In the genomic region with DNA sequence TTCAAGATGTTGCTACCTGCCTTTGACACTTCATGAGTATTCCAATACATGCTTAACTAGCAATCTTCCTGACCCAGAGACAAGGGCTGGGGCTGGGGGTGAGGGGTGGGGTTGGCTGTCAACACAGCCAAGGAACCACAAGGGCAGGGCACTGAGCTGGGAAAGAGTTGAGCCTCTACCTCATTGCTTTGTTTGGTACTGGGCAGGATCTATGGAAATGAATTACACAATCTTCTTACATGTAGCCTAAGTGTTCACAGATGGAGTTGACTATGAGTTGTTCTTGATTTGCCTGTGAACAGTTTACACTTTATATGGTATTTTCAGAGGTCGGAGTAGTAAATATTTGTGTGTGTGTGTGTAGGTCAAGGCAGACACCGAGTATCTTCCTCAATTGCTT, we compare ENCODE assay signal across 23 mouse cellular contexts. TPM values are rescaled to one million over a fixed set of nuclear protein-coding genes. Genes with fewer than 3 reads are reported as not detected.
A peak's percentile ranks its signal among the peaks of the same experiment; 100 is the strongest.
DNase-seq lines count a peak whose midpoint lies in the region; ATAC-seq lines count a peak whose summit lies in the region.
"Had no signal": no experiment of that assay in that cellular context is flagged by ENCODE, and none has a peak within 500 bp of the region (broad histone marks: within the 10 kb centered on the region; RNA-seq: fewer than 3 reads in every experiment).

No protein-coding gene starts in this region.

- DNase-seq in kidney, adult 18-20 months, result no peak
- DNase-seq in lung, postnatal 10 days, result no peak
- DNase-seq in embryonic facial prominence, embryonic 10.5 days (ENCODE audit: low spot score), result no peak
- no peak for DNase-seq in limb, embryonic 10.5 days (ENCODE audit: low spot score)
- no peak for DNase-seq in gastrocnemius, postnatal 10 days
- DNase-seq in thymus, postnatal 25 days, result no peak
- DNase-seq: adrenal gland, adult 8-10 months; adrenal gland, postnatal 36 days; cerebellum, adult 11 months; cerebellum, adult 8-10 months; cerebellum, postnatal 14 days; embryo, embryonic 11 days; heart, adult 18-20 months; heart, postnatal 14 days had no signal

- H3K9me3 ChIP-seq in kidney, embryonic 15.5 days (replicated peaks), result no peaks in the 10 kb centered on the region
- H3K9me3 ChIP-seq in lung, embryonic 15.5 days, result no peaks in the 10 kb centered on the region
- no peaks in the 10 kb centered on the region for H3K9me3 ChIP-seq in embryonic facial prominence, embryonic 10.5 days
- H3K9me3 ChIP-seq in limb, embryonic 10.5 days (replicated peaks), result no peaks in the 10 kb centered on the region
- H3K9me3 ChIP-seq: forebrain, embryonic 10.5 days; heart, embryonic 15.5 days; hindbrain, embryonic 10.5 days had no signal

- WGBS in kidney, embryonic 15.5 days, result 90% methylated on average over 2 of the region's 2 CpGs
- 85% methylated on average over 2 of the region's 2 CpGs for WGBS in lung, embryonic 15.5 days
- 93% methylated on average over 2 of the region's 2 CpGs for WGBS in embryonic facial prominence, embryonic 10.5 days
- 91% methylated on average over 2 of the region's 2 CpGs for WGBS in limb, embryonic 10.5 days

- peaks cover 26% of the 10 kb centered on the region for H3K4me1 ChIP-seq in kidney, embryonic 15.5 days
- H3K4me1 ChIP-seq in lung, embryonic 15.5 days, result peaks cover 17% of the 10 kb centered on the region
- H3K4me1 ChIP-seq in embryonic facial prominence, embryonic 10.5 days, result peaks cover 20% of the 10 kb centered on the region
- H3K4me1 ChIP-seq in limb, embryonic 10.5 days, result peaks cover 29% of the 10 kb centered on the region
- H3K4me1 ChIP-seq: hindbrain, embryonic 10.5 days had no signal

- no peak overlapping the region for H3K4me2 ChIP-seq in kidney, embryonic 15.5 days
- H3K4me2 ChIP-seq in lung, embryonic 15.5 days, result no peak overlapping the region
- H3K4me2 ChIP-seq: heart, embryonic 11.5 days; heart, embryonic 15.5 days; hindbrain, embryonic 14.5 days had no signal

- no peaks in the 10 kb centered on the region for H3K27me3 ChIP-seq in kidney, embryonic 15.5 days
- no peaks in the 10 kb centered on the region for H3K27me3 ChIP-seq in lung, embryonic 15.5 days
- no peaks in the 10 kb centered on the region for H3K27me3 ChIP-seq in embryonic facial prominence, embryonic 10.5 days (replicated peaks; ENCODE audit: low read depth, poor library complexity, severe bottlenecking)
- H3K27me3 ChIP-seq in limb, embryonic 10.5 days (ENCODE audit: low read depth, poor library complexity, severe bottlenecking), result no peaks in the 10 kb centered on the region
- H3K27me3 ChIP-seq: heart, embryonic 15.5 days had no signal

- H3K36me3 ChIP-seq in kidney, embryonic 15.5 days, result peaks cover 23% of the 10 kb centered on the region
- H3K36me3 ChIP-seq in lung, embryonic 15.5 days, result 0 out of 2 replicates have a peak, but pooled peaks cover 5% of the 10 kb centered on the region
- peaks cover 23% of the 10 kb centered on the region for H3K36me3 ChIP-seq in embryonic facial prominence, embryonic 10.5 days (replicated peaks)
- H3K36me3 ChIP-seq in limb, embryonic 10.5 days, result peaks cover 11% of the 10 kb centered on the region; the same call in 1 of the 2 replicates

- H3K27ac ChIP-seq in kidney, embryonic 15.5 days, result peak overlapping the region; percentile 84
- H3K27ac ChIP-seq in lung, embryonic 15.5 days, result peak overlapping the region; percentile 65; the same call in 1 of the 2 replicates
- peak overlapping the region; percentile 16; the same call in 1 of the 2 replicates for H3K27ac ChIP-seq in embryonic facial prominence, embryonic 10.5 days (replicated peaks)
- peak overlapping the region; percentile 75 for H3K27ac ChIP-seq in limb, embryonic 10.5 days
- H3K27ac ChIP-seq: forebrain, embryonic 10.5 days; heart, embryonic 15.5 days; hindbrain, embryonic 10.5 days; hindbrain, embryonic 14.5 days had no signal

- no peak overlapping the region for H3K4me3 ChIP-seq in kidney, embryonic 15.5 days (replicated peaks)
- no peak overlapping the region for H3K4me3 ChIP-seq in lung, embryonic 15.5 days
- no peak overlapping the region for H3K4me3 ChIP-seq in embryonic facial prominence, embryonic 10.5 days
- no peak overlapping the region for H3K4me3 ChIP-seq in limb, embryonic 10.5 days
- H3K4me3 ChIP-seq: erythroblast, embryonic 14.5 days; forebrain, embryonic 10.5 days; heart, embryonic 15.5 days; hindbrain, embryonic 10.5 days had no signal

- H3K9ac ChIP-seq in kidney, embryonic 15.5 days, result no peak overlapping the region
- no peak overlapping the region for H3K9ac ChIP-seq in lung, embryonic 15.5 days
- H3K9ac ChIP-seq: heart, embryonic 15.5 days; hindbrain, embryonic 14.5 days had no signal

- ATAC-seq in kidney, embryonic 15.5 days (replicated peaks; ENCODE audit: low FRiP score), result no peak
- ATAC-seq in lung, embryonic 15.5 days (ENCODE audit: borderline replicate concordance, extremely low read depth, low FRiP score, low TSS enrichment), result no peak
- ATAC-seq: forebrain, embryonic 14.5 days had no signal

RNA-seq across cellular contexts. Expression of gene Rflnb, which starts 33.3 kb away (rescaled TPM):
- 27.7 and 30.6 TPM in 2 replicates for polyA plus RNA-seq in kidney, embryonic 15.5 days (2015; fragmentation: Nextera tagmentation; extraction: Ambion mirVana)
- polyA plus RNA-seq in lung, embryonic 15.5 days (2015; fragmentation: Nextera tagmentation; extraction: Ambion mirVana), result 49.1 and 49.6 TPM in 2 replicates
- polyA plus RNA-seq in embryonic facial prominence, embryonic 10.5 days (2016; fragmentation: Nextera tagmentation; extraction: Ambion mirVana), result 24.6 and 29.7 TPM in 2 replicates
- polyA plus RNA-seq in limb, embryonic 10.5 days (2016; fragmentation: Nextera tagmentation; extraction: Ambion mirVana), result 25.6 and 35.4 TPM in 2 replicates
- total RNA-seq in gastrocnemius, postnatal 10 days (2021), result 10 to 100 TPM; 58.8 to 66.8 TPM

Comparison
In these comparisons a context has a peak if more than half of its experiments do, and no peak if none do; other contexts are left out.
1. H3K27ac ChIP-seq: peak in every context shown above with its lines; median percentile 84 in kidney, embryonic 15.5 days; 75 in limb, embryonic 10.5 days; 65 in lung, embryonic 15.5 days; 16 in embryonic facial prominence, embryonic 10.5 days.